Mouse (Mus musculus) adrenal gland, postnatal 36 days (tissue): Measurements from ENCODE around the gene Olfr1337. TPM values are rescaled to one million over a fixed set of nuclear protein-coding genes. Genes with fewer than 3 reads are reported as not detected.
"Not testable (repeated sequence)": the region's sequence is repeated elsewhere in the genome, so short reads cannot be mapped to it uniquely, and the experiment has no call there.

Source experiments
- DNase-seq, 2 experiments: peaks; one replicate each; pipeline ENCODE4 v3.0.0; 2021; ENCODE audit warnings: mixed read lengths in 1 of 2
- long read RNA-seq, 2 experiments: library from polyadenylated mRNA; stranded (forward); transcript quantifications; one replicate each; pipeline ENCODE4 v2.0.0; 2021; ENCODE audit warnings: borderline sequencing depth in 2 of 2
- total RNA-seq, 2 experiments: library from RNA; stranded (reverse); gene quantifications; 2 replicates each; pipeline ENCODE4 v1.2.3; 2021

Olfr1337 gene
- total RNA-seq: not detected
- long read RNA-seq, experiment 1: 0 reads
- long read RNA-seq, experiment 2: 0 reads

GRCm38 (mm10) chr4:118782486-118782885 lies at the start of gene Olfr1337:
Olfr1337 (minus strand) TSS chr4:118782586.
- DNase-seq: no peak

- no peak for DNase-seq
These were observed 36.5 kb upstream of the Olfr1337 start for GRCm38 (mm10) chr4:118818921-118819320.

GRCm38 (mm10) chr4:118809844-118810243 lies 27.5 kb upstream of the Olfr1337 start, which contains the start of gene Olfr1335:
Olfr1335 (minus strand) TSS chr4:118809944.
- DNase-seq: no peak

GRCm38 (mm10) chr4:118792796-118793195 lies 10.4 kb upstream of the Olfr1337 start:
- not testable (repeated sequence) for DNase-seq

- DNase-seq: no peak
These were observed 23.7 kb downstream of the Olfr1337 start, which contains the start of gene Olfr1338 for GRCm38 (mm10) chr4:118758637-118759036. Olfr1338 (minus strand) TSS chr4:118758737.

- DNase-seq: no peak
These were observed 40.5 kb downstream of the Olfr1337 start for GRCm38 (mm10) chr4:118741881-118742280.

- DNase-seq: no peak
These were observed 41.2 kb downstream of the Olfr1337 start for GRCm38 (mm10) chr4:118740988-118741698.

GRCm38 (mm10) chr4:118739574-118739973 lies 42.8 kb downstream of the Olfr1337 start:
- no peak for DNase-seq

GRCm38 (mm10) chr4:118731875-118732274 lies 50.5 kb downstream of the Olfr1337 start, which contains the start of gene Olfr1339:
Olfr1339 (plus strand) TSS chr4:118732175.
- DNase-seq: no peak

Other genes starting within 250 kb of the Olfr1337 start
- not detected for gene Tmem125, start 238.5 kb downstream of the Olfr1337 start, total RNA-seq
- gene Cfap57, start 161.8 kb downstream of the Olfr1337 start, total RNA-seq: not detected
- gene Ebna1bp2, start 161.8 kb downstream of the Olfr1337 start, total RNA-seq: 10 to 100 TPM; 82.2 to 94.1 TPM
- not detected for gene Olfr62, start 123.6 kb downstream of the Olfr1337 start, total RNA-seq
- gene Olfr1342, start 89.8 kb downstream of the Olfr1337 start, total RNA-seq: not detected
- gene Olfr1341, start 79.1 kb downstream of the Olfr1337 start, total RNA-seq: not detected
- not detected for gene Olfr1340, start 62.4 kb downstream of the Olfr1337 start, total RNA-seq
- not detected for gene Olfr1339, start 50.4 kb downstream of the Olfr1337 start, total RNA-seq
- gene Olfr1338, start 23.8 kb downstream of the Olfr1337 start, total RNA-seq: not detected
- gene Olfr1335, start 27.4 kb upstream of the Olfr1337 start, total RNA-seq: not detected
- not detected for gene Olfr1333, start 53.7 kb upstream of the Olfr1337 start, total RNA-seq
- not detected for gene Olfr1331, start 82.1 kb upstream of the Olfr1337 start, total RNA-seq
- gene Olfr1330, start 106.0 kb upstream of the Olfr1337 start, total RNA-seq: not detected
- not detected for gene Olfr1329, start 134.9 kb upstream of the Olfr1337 start, total RNA-seq
- gene Olfr1328, start 156.0 kb upstream of the Olfr1337 start, total RNA-seq: not detected
- gene Lao1, start 179.0 kb upstream of the Olfr1337 start, total RNA-seq: under 1 TPM in 1 of 2 experiments, not detected in 1; 0.53 TPM